Mouse (Mus musculus) MN1 (cell line): Measurements from ENCODE around the gene Mrpl24.
A peak's percentile ranks its signal among the peaks of the same experiment; 100 is the strongest.
"Not testable (repeated sequence)": the region's sequence is repeated elsewhere in the genome, so short reads cannot be mapped to it uniquely, and the experiment has no call there.

ENCODE experiments used
- DNase-seq: peaks from one replicate; pipeline ENCODE4 v3.0.0-alpha.2; 2016; ENCODE audit warnings: low spot score

Mrpl24 gene

GRCm38 (mm10) chr3:87919336-87920108 lies at the start of gene Mrpl24:
Mrpl24 (plus strand) TSS chr3:87919506.
- peak; percentile 93 for DNase-seq

DNA sequence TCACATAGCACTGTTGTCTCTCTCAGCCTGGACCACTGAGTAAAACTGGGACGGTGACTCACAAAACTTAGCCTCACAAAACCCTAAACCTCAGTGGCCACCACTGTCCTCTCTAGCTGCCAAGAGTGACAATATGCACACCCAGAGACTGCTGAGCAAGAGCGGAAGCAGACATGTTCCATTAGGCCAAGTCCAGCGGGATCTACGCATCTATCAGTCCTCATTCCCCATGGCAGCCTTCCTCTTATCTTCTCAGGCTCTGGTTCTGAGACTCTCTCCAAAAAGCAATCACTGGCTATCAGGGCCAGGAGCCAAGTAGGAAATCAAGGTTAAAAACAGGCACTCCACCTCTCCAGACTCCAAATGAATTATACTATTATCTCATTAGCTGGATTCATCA lies 41.6 kb upstream of the Mrpl24 start:
- DNase-seq = peak; percentile 70

- DNase-seq = no peak
Observed at GRCm38 (mm10) chr3:87884291-87884690, 35.0 kb upstream of the Mrpl24 start.

GRCm38 (mm10) chr3:87884708-87885251 lies 34.5 kb upstream of the Mrpl24 start:
- peak; percentile 57 for DNase-seq

DNA sequence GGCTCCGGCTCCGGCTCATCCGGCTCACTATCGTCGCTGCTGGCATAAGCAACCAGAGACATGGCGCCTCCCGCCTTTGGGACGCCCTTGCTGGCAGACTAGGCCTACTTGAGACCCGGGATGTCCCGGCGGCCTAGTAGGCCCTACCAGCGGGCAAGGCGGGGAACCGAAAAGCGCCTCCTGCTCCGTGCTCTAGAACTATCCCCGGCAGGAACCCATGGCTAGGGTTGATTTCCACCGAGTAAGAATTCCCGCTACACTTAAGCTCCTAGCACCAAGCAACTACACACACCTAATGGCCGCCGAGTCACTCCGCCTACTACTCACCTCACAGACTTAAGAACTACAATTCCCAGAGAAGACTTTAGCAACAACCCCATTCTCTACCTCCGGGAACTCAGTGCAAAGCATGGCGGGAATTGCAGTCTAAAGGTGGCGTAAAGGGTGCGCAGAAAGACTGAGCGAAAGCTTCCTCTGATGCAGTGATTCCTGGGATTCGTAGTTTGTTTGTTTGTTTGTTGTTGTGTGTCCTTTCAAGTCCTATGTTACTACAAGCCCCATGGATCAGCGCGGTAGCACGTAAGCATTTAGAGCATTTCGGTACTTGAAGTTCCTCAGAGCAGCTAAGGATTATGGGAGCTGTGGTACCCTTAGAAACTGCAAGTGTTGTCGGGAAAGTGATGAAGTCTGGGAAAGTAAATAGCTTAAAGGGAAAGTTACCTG lies 33.9 kb upstream of the Mrpl24 start, which contains the start of gene Prcc:
Gene Prcc (minus strand): TSS at position 328 of the 723 bp plus-strand sequence.
- peak; percentile 99 for DNase-seq

DNA sequence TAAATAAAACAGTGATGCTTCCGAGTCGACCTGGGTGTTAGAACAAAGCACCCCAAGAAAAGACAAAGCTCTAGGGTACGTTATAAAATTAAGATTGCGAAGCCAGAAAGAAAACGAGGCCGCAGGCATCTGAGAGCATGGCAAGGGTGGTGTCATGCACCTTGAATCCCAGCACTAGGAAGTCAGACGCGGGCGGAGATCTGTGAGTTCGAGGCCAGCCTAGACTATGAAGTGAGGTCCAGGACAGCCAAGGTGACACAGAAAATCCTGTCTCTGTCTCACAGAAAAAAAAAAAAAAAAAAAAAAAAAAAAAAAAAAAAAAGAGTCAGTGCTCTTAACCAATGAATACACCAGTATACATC lies 33.3 kb upstream of the Mrpl24 start:
- no peak for DNase-seq

- no peak for DNase-seq
Observed at GRCm38 (mm10) chr3:87886416-87886815, 32.9 kb upstream of the Mrpl24 start.

DNA sequence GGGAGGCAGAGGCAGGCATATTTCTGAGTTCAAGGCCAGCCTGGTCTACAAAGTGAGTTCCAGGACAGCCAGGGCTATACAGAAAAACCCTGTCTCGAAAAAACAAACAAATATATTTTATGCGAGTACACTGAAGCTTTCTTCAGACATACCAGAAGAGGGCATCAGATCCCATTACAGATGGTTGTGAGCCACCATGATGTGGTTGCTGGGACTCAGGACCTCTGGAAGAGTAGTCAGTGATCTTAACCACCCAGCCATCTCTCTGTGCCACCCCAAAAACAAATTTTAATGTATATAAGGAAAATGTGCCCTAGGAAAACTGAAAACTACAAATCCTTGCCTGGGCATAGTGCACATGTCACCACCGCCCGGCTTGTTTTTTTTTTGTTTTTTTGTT lies 31.9 kb upstream of the Mrpl24 start:
- not testable (repeated sequence) for DNase-seq

DNA sequence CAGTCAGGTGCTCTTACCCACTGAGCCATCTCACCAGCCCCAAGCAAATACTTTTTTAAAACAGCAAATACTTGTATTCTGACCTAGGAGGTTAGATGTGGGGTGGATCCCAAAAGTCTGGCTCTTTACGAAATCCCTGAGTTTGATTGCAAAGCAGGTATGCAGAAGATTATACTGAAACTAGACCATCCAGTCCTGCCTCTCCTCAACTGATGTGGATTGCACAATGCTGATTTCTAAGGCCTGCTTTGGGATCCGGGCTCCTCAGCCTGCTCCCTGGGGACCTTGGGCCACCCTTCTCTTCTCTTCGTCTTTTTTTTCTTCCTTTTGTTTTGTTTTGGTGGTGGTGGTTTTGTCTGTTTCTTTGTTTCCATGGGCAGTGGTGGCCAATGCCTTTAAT lies 27.8 kb upstream of the Mrpl24 start:
- no peak for DNase-seq

GRCm38 (mm10) chr3:87893367-87893905 lies 25.9 kb upstream of the Mrpl24 start:
- DNase-seq = no peak

DNA sequence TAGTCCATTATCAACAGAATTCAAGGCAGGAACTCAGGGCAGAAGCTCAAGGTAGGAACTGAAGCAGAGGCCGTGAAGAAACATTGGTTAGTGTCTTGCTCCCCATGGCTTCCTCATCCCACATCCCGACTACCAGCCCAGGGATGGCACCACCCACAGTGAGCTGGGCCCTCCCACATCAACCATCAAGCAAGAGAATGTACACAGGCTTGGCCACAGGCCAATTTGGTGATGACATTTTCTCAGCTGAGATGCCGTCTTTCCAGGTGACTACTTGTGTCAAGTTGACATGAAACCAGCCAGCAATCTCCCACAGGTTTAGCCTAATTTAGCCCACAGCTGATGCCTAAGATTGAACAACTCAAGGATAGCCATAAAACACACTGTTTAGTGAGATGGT lies 20.0 kb upstream of the Mrpl24 start:
- no peak for DNase-seq

DNA sequence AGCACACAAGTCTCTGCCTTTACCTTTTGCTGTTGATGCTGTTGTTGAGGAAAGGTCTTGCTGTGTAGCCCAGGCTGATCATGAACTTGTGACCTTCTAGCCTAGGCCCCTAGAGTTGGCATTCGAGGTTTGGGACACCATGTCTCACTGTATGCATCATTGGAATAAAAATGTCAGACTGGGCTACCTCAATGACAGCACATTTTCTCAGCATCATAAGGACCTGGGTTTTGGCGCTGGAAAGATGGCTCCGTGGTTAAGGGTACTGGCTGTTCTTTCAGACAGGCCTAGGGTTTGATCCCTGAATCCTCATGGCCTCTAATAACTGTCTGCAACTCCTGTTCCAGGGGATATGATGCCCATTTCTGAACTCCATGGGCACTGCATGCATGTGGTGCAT lies 19.5 kb upstream of the Mrpl24 start:
- no peak for DNase-seq

GRCm38 (mm10) chr3:87901036-87901624 lies 18.2 kb upstream of the Mrpl24 start:
- no peak for DNase-seq

GRCm38 (mm10) chr3:87901959-87902358 lies 17.3 kb upstream of the Mrpl24 start:
- DNase-seq = not testable (repeated sequence)

GRCm38 (mm10) chr3:87903821-87904220 lies 15.5 kb upstream of the Mrpl24 start:
- DNase-seq = no peak

GRCm38 (mm10) chr3:87905880-87906485 lies 13.3 kb upstream of the Mrpl24 start, which contains the start of gene Hdgf:
Hdgf (plus strand) TSS chr3:87906321.
- DNase-seq = peak; percentile 99

- peak; percentile 58 for DNase-seq
Observed at GRCm38 (mm10) chr3:87906601-87906980, 12.7 kb upstream of the Mrpl24 start.

GRCm38 (mm10) chr3:87906981-87907857 lies 12.1 kb upstream of the Mrpl24 start:
- DNase-seq = peak; percentile 58

GRCm38 (mm10) chr3:87907906-87908305 lies 11.4 kb upstream of the Mrpl24 start:
- DNase-seq = no peak

DNA sequence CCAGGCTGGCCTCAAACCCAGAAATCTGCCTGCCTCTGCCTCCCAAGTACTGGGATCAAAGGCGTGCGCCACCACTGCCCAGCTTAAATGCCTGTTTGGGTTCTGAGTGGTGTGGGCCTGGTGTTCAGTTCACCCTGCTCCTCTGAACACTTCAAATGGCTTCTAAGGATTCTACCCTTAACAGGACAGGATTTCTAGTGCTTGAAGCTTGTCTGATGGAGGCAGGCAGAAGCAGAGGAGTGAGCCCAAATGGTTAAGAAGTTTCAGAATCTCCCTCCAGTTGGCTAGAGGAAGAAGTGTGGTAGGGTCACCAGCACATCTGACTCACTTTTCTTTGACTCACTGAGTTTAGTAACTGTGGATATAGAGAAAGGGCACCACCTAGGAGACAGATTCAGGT lies 9.9 kb upstream of the Mrpl24 start:
- no peak for DNase-seq

DNA sequence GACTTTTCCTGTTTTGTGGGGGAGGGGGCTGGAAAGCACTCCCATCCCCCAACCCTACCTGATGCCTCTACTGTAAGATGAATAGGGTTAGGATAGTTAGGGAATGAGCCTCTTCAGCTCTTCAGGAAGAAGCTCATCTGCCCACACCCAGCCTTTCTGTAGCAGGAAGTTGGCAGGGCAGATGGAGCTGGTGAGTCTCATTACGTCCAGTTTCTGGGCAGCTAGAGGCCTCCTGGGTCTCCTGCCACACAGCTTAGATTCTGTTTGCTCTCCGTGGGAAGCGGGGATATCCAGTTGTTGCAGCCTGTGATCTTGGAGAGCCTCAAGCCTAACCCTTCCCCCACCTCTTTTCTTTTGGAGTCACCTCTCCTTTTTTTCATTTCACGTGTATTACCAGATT lies 9.4 kb upstream of the Mrpl24 start:
- peak; percentile 61 for DNase-seq
